ENCODE assay signal across 17 mouse cellular contexts in genomic region chr13:69636816-69637215, GRCm38 (mm10).
"Had no signal": no experiment of that assay in that cellular context is flagged by ENCODE, and none has a peak within 500 bp of the region (broad histone marks: within the 10 kb centered on the region; RNA-seq: fewer than 3 reads in every experiment).

No protein-coding gene starts in this region.

- H3K27me3 ChIP-seq: lung, embryonic 15.5 days; megakaryocyte, embryonic 14.5 days; midbrain, embryonic 13.5 days; midbrain, embryonic 15.5 days; neural tube, embryonic 12.5 days had no signal

- H3K9ac ChIP-seq: liver, embryonic 14.5 days; lung, embryonic 15.5 days; midbrain, embryonic 13.5 days; midbrain, embryonic 15.5 days; neural tube, embryonic 12.5 days had no signal

- DNase-seq: lung, adult 2 months; lung, postnatal 14 days; lung, postnatal 36 days; right cerebral cortex, postnatal 14 days; spleen, adult 18-20 months; thymus, adult 18-20 months; thymus, postnatal 14 days; thymus, postnatal 36 days had no signal

- H3K27ac ChIP-seq: liver, embryonic 14.5 days; lung, embryonic 15.5 days; macrophage; midbrain, embryonic 13.5 days; midbrain, embryonic 15.5 days; neural tube, embryonic 12.5 days had no signal

- H3K4me3 ChIP-seq: lung, embryonic 15.5 days; megakaryocyte, embryonic 14.5 days; midbrain, embryonic 13.5 days; midbrain, embryonic 15.5 days; neural tube, embryonic 12.5 days had no signal

- H3K4me1 ChIP-seq: lung, embryonic 15.5 days; midbrain, embryonic 13.5 days; midbrain, embryonic 15.5 days; neural tube, embryonic 12.5 days had no signal

- ATAC-seq: lung, postnatal 0 days; midbrain, embryonic 13.5 days; midbrain, embryonic 15.5 days had no signal

- H3K4me2 ChIP-seq: lung, embryonic 15.5 days; midbrain, embryonic 11.5 days; midbrain, embryonic 13.5 days; midbrain, embryonic 15.5 days; neural tube, embryonic 12.5 days had no signal

- H3K9me3 ChIP-seq: lung, embryonic 15.5 days; megakaryocyte, embryonic 14.5 days; midbrain, embryonic 13.5 days; midbrain, embryonic 15.5 days; neural tube, embryonic 12.5 days had no signal
